Mouse (Mus musculus) stomach, embryonic 14.5 days (tissue): ENCODE measurements at regions not wholly inside any gene's neighbourhood (a gene's known extent, or its start where the extent isn't known, plus 50 kb on each side); places are given as distances from the start of the nearest gene placed in this dataset.

Source experiments
- ATAC-seq: fragments of 200-750 bp; cut with Nextera tagmentation; 2 replicates; pipeline ENCODE4 v1.8.0; 2017; ENCODE audit warnings: low read depth, moderate TSS enrichment; ENCODE audit not compliant: insufficient number of reproducible peaks, insufficient read depth, low FRiP score
- H3K27ac ChIP-seq: fragments of 300-500 bp; sonication (generic); 2 replicates; pipeline ENCODE4 v1.5.1; 2014; ENCODE audit warnings: mild to moderate bottlenecking, low read length, moderate library complexity, mixed read lengths
- H3K27me3 ChIP-seq: fragments of 300-500 bp; sonication (generic); 2 replicates; pipeline ENCODE4 v1.6.1; 2014; ENCODE audit warnings: low read length, control low read depth, mixed read lengths; ENCODE audit not compliant: control insufficient read depth, insufficient read depth
- H3K36me3 ChIP-seq: fragments of 300-500 bp; sonication (generic); 2 replicates; pipeline ENCODE4 v1.6.1; 2014; ENCODE audit warnings: mild to moderate bottlenecking, control low read depth, low read length, moderate library complexity, mixed read lengths; ENCODE audit not compliant: control insufficient read depth, insufficient read depth
- H3K4me1 ChIP-seq: fragments of 300-500 bp; sonication (generic); 2 replicates; pipeline ENCODE4 v1.6.1; 2014; ENCODE audit warnings: low read length, control low read depth, mixed read lengths; ENCODE audit not compliant: control insufficient read depth, insufficient read depth
- H3K4me2 ChIP-seq: fragments of 300-500 bp; sonication (generic); replicated peaks from 2 replicates; pipeline ENCODE4 v1.6.1; 2014; ENCODE audit warnings: low read depth, low read length, control low read depth
- H3K4me3 ChIP-seq: fragments of 300-500 bp; sonication (generic); 2 replicates; pipeline ENCODE4 v1.5.1; 2014; ENCODE audit warnings: low read depth, low read length, control low read depth
- H3K9ac ChIP-seq: fragments of 300-500 bp; sonication (generic); replicated peaks from 2 replicates; pipeline ENCODE4 v1.6.1; 2014; ENCODE audit warnings: low read depth, mild to moderate bottlenecking, control low read depth, low read length, moderate library complexity, mixed read lengths
- H3K9me3 ChIP-seq: fragments of 300-500 bp; sonication (generic); 2 replicates; pipeline ENCODE4 v1.6.1; 2016; ENCODE audit warnings: low read depth, low read length, control low read depth; ENCODE audit not compliant: control insufficient read depth
- WGBS: fragments of 180-500 bp; shearing (Covaris S2); extraction: QIAGEN DNeasy Blood & Tissue Kit; methylation state at CpG from one replicate; pipeline ENCODE4 v1.1.7; 2014; 5-methylcytosine and 5-hydroxymethylcytosine counted together

DNA sequence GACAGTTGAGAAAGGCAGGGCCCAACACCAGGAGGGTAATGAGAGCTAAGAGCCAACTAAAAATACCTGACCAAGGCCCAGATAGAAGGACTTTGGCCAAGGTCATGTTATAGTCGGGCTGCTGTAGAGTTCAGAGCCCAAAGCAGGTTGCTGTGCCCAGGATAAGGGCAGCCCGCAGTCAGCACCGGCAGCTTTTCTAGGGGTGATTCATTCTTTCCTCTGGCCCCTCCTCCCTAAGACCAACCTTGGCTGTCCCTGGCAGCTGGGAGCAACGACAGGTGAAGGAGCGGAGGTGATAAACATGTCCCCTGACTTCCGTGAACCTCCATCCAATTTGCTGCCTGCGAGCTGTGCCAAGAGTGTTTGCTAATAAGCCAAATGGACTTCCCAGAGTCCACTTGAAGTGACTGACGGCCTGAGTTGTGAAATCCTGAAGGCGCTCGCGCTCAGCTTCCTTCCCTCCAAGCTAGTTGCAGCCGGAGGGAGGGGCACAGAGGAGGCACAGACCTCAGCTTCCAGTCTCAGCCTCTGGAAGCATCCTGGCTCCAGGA lies 144.2 kb upstream of the Igsf21 start:
- H3K4me1 ChIP-seq: no peaks in the 10 kb centered on the region
- no peak overlapping the region for H3K9ac ChIP-seq
- H3K36me3 ChIP-seq: no peaks in the 10 kb centered on the region
- H3K27ac ChIP-seq: no peak overlapping the region
- no peak for ATAC-seq
- H3K4me3 ChIP-seq: no peak overlapping the region
- H3K4me2 ChIP-seq: no peak overlapping the region
- WGBS: 42% methylated on average over 12 of the region's 12 CpGs
- H3K9me3 ChIP-seq: no peaks in the 10 kb centered on the region
- no peaks in the 10 kb centered on the region for H3K27me3 ChIP-seq

DNA sequence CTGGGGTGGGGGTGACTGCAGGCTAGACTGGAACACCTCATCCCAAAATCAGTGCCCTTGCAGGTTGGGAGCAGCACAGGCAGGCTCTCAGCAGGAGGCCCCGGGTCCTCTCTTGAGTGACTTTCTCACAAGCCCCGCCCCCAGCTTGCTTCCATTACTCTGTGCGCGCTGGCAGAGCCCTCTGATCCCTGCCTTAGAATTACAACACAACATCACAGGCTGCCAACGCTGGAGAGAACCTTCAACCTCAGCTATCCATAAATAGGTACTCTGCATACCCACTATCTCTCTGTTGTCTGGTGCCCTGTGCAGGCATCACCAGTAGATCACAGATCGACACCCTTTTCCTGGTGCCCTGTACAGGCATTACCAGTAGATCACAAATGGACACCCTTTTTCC lies 139.1 kb upstream of the Igsf21 start:
- 53% methylated on average over 6 of the region's 6 CpGs for WGBS
- Histone ChIP-seq H3K4me1 (no peaks in the 10 kb centered on the region), H3K36me3 (no peaks in the 10 kb centered on the region), H3K27me3 (no peaks in the 10 kb centered on the region), H3K27ac (no peak overlapping the region), H3K9ac (no peak overlapping the region), H3K4me2 (no peak overlapping the region), H3K4me3 (no peak overlapping the region), H3K9me3 (no peaks in the 10 kb centered on the region)
- no peak for ATAC-seq

DNA sequence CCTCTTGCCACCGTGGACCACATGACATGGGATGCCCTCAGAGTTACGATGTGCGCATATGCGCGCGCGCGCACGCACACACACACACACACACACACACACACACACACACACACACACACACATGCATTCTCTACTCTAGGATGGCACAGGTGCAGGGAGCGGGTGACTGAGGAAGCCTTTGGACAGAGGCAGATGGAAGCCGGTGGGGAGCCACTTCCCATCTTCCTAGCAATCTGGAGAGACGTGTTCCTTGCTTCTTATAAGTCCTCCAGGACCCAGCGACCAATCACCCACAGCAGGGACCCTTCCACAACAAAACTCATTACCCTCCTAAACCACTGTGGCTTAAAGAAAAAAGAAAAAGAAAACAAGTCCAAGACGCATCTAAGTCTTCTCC lies 138.6 kb upstream of the Igsf21 start:
- WGBS: 93% methylated on average over 14 of the region's 14 CpGs
- Histone ChIP-seq H3K9ac (no peak overlapping the region), H3K9me3 (no peaks in the 10 kb centered on the region), H3K4me1 (no peaks in the 10 kb centered on the region), H3K4me2 (no peak overlapping the region), H3K27ac (no peak overlapping the region), H3K4me3 (no peak overlapping the region), H3K36me3 (no peaks in the 10 kb centered on the region), H3K27me3 (no peaks in the 10 kb centered on the region)
- ATAC-seq: no peak

DNA sequence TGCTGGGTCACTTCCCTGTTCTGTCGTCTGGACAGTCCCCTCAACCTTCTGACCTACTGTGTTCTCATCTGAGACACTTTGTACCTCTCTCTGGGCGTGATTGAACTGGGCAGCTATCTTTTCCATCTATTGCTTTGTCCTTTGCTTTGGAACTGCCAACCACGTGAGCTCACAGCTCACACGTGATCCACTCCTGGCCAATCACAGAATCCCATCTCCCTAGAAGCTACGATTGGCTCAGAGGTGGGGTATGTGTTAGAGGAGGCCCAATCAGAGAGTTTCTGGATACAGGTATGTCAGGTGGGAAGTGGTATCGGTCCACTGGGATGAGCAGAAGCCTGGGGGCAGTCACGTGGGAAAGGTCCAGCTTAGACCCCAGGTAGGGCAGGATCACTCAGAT lies 137.0 kb upstream of the Igsf21 start:
- H3K4me1 ChIP-seq: no peaks in the 10 kb centered on the region
- H3K4me2 ChIP-seq: no peak overlapping the region
- H3K27ac ChIP-seq: no peak overlapping the region
- no peak overlapping the region for H3K9ac ChIP-seq
- no peaks in the 10 kb centered on the region for H3K9me3 ChIP-seq
- H3K4me3 ChIP-seq: no peak overlapping the region
- H3K27me3 ChIP-seq: no peaks in the 10 kb centered on the region
- no peak for ATAC-seq
- no peaks in the 10 kb centered on the region for H3K36me3 ChIP-seq
- 71% methylated on average over 7 of the region's 7 CpGs for whole genome bisulfite sequencing

DNA sequence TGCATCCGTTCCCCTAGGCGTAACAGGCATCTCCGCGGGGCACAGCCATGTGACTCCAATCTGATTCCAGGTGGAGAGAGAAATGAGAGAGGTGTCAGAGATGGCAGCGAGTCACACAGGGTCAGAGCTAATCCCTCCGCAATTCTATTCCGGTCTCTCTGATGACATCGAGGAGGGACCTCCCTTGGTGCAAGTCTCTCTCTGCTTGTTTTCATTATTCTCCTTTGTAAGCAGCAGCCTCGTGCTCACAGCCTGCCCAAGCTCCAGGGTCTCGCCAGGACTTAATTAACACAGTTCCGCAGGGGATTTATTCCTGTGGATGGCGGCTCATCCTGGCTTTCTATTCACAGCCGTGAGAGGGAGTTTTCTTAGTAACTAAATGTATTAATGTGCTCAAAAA lies 134.1 kb upstream of the Igsf21 start:
- no peaks in the 10 kb centered on the region for H3K9me3 ChIP-seq
- no peak overlapping the region for H3K4me3 ChIP-seq
- H3K27ac ChIP-seq: no peak overlapping the region
- 21% methylated on average over 13 of the region's 13 CpGs for WGBS
- no peak overlapping the region for H3K4me2 ChIP-seq
- no peaks in the 10 kb centered on the region for H3K27me3 ChIP-seq
- H3K4me1 ChIP-seq: no peaks in the 10 kb centered on the region
- H3K36me3 ChIP-seq: no peaks in the 10 kb centered on the region
- ATAC-seq: no peak
- H3K9ac ChIP-seq: no peak overlapping the region

DNA sequence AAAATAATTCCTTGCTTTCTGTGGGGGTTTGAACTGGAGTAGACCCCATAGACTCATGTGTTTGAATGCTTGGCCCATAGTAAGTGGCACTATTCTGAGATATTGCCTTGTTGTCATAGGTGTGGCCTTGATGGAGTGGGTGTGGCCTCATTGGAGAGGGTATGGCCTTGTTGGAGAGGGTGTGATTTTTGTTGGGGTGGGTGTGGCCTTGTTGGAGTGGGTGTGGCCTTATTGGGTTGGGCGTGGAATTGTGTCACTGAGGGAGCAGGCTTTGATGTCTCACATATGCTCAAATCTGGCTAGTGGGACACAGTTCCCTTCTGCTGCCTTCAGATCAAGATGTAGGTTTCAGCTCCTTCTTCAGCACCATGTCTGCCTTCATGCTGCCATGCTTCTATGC lies 131.4 kb upstream of the Igsf21 start:
- ATAC-seq: no peak
- Histone ChIP-seq H3K4me3 (no peak overlapping the region), H3K9ac (no peak overlapping the region), H3K4me1 (no peaks in the 10 kb centered on the region), H3K27me3 (no peaks in the 10 kb centered on the region), H3K36me3 (no peaks in the 10 kb centered on the region), H3K27ac (no peak overlapping the region), H3K4me2 (no peak overlapping the region), H3K9me3 (no peaks in the 10 kb centered on the region)
- 75% methylated on average over 1 of the region's 1 CpGs for WGBS

DNA sequence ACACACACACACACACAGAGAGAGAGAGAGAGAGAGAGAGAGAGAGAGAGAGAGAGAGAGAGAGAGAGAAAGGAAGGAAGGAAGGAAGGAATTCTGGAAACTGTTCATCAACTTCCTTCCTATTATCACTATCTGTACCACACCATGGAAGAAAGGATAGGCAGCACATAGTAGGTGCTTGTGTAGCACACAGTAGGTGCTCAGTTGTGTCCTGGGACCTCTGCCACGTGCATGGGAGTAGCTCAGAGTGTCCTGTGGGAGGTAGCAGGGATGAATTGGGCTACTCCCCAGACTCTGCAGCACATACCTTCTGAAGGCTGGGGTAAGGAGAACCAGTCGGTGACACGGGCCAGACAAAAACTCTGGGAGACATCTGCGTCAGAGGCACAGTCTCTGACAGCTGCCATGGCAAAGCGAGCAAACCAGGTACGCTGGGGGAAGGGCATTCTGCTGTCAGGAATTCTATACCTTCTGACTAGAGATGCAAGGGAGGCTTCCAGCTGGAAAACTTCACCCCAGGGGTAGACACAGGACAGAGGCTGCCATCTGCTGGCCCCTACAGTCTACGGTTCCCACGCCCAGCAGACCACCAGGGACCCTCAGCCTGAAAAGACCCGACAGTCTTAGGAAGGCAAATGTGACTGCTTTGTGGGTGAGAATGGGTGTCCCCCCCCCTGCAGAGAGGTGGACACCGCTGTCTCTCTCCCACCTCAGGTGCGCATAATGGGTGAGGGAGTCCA lies 126.2 kb upstream of the Igsf21 start:
- H3K9ac ChIP-seq: no peak overlapping the region
- no peaks in the 10 kb centered on the region for H3K4me1 ChIP-seq
- H3K4me2 ChIP-seq: no peak overlapping the region
- no peak for ATAC-seq
- H3K4me3 ChIP-seq: no peak overlapping the region
- no peaks in the 10 kb centered on the region for H3K9me3 ChIP-seq
- WGBS: 38% methylated on average over 11 of the region's 11 CpGs
- H3K27me3 ChIP-seq: no peaks in the 10 kb centered on the region
- H3K36me3 ChIP-seq: no peaks in the 10 kb centered on the region
- no peak overlapping the region for H3K27ac ChIP-seq

DNA sequence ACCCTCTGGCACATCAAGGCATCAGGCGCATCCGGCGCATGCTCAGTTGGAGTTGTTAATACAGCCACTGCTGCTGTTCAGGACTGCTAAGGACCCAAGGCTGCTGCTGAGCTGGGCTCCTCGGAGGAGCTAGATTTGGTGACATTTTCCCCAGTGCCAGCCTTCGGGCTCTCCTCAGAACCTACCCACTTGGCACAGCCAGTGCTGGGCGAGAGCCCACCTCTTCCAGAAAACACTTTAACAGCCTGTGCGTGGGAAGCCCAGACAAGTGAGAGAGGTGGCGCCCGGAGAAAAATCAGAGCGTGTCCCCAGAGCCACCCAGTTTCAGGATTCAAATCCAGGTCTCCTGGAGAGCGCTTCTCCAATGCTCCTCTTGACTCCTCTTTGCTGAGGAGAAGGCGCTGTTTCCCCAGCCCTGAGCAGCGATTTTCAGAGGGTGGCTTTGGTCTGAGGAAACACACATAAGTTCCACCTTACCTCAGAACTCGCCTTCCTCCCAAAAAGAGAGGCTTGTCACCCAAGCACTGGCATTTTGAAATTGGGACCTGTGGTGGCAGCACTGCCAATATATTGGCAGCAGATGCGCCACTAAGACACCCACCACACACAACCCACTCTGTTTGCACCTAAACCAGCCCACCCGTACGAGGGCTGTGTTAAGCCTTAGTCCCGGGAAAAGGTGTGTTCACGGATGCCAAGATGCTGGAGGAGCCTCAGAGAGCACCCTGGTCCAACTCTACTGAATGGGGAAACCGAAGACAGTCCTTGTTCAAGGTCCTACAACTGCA lies 125.0 kb upstream of the Igsf21 start:
- no peaks in the 10 kb centered on the region for H3K27me3 ChIP-seq
- ATAC-seq: no peak
- no peak overlapping the region for H3K4me3 ChIP-seq
- H3K36me3 ChIP-seq: no peaks in the 10 kb centered on the region
- no peaks in the 10 kb centered on the region for H3K9me3 ChIP-seq
- H3K27ac ChIP-seq: no peak overlapping the region
- H3K9ac ChIP-seq: no peak overlapping the region
- H3K4me1 ChIP-seq: no peaks in the 10 kb centered on the region
- no peak overlapping the region for H3K4me2 ChIP-seq
- 86% methylated on average over 20 of the region's 20 CpGs for WGBS
